Mouse (Mus musculus) CH12.LX (cell line): Measurements from ENCODE around the gene Mmp14. TPM values are rescaled to one million over a fixed set of nuclear protein-coding genes. Genes with fewer than 3 reads are reported as not detected.

Source experiments
- DNase-seq: peaks from one replicate; pipeline ENCODE4 v3.0.0-alpha.2; 2013; ENCODE audit errors: extremely low read depth
- H3K27ac ChIP-seq: 2 replicates; pipeline ENCODE4 v1.5.1; 2012; ENCODE audit warnings: low read depth, mild to moderate bottlenecking, control low read depth, moderate library complexity; ENCODE audit not compliant: insufficient read depth
- H3K27me3 ChIP-seq: replicated peaks from 2 replicates; pipeline ENCODE3; 2012; ENCODE audit warnings: inconsistent platforms
- H3K36me3 ChIP-seq, 2 experiments: replicated peaks in 1 of 2; 2 replicates each; pipeline versions ENCODE3 to v1.6.1; 2012; ENCODE audit warnings: inconsistent platforms in 1 of 2, low read length in 1 of 2, mild to moderate bottlenecking in 1 of 2, mixed read lengths in 1 of 2, moderate library complexity in 1 of 2; ENCODE audit not compliant: control insufficient read depth in 1 of 2, insufficient read depth in 1 of 2
- H3K4me1 ChIP-seq, 2 experiments: 2 replicates each; pipeline ENCODE4 v1.6.1; 2012; ENCODE audit warnings: inconsistent platforms in 1 of 2, moderate library complexity in 1 of 2; ENCODE audit not compliant: insufficient read depth in 2 of 2, control insufficient read depth in 1 of 2
- H3K4me2 ChIP-seq: 2 replicates; pipeline ENCODE4 v1.6.1; 2012; ENCODE audit warnings: low read depth, mild to moderate bottlenecking, control low read depth; ENCODE audit not compliant: poor library complexity, insufficient read depth, severe bottlenecking
- H3K4me3 ChIP-seq, 3 experiments: fragments of 150-350 bp in 1 of 3; sonication (generic) in 1 of 3; replicated peaks in 1 of 3; 2 replicates each; pipeline versions ENCODE3 to v1.5.1; 2011 to 2012; ENCODE audit warnings: low read depth in 2 of 3, low read length in 2 of 3, mild to moderate bottlenecking in 2 of 3, moderate library complexity in 2 of 3, control low read depth in 1 of 3, improper control_type of control experiment in 1 of 3, inconsistent platforms in 1 of 3, mixed read lengths in 1 of 3; ENCODE audit not compliant: poor library complexity in 1 of 3
- H3K79me2 ChIP-seq: replicated peaks from 2 replicates; pipeline ENCODE4 v1.6.1; 2012; ENCODE audit warnings: mild to moderate bottlenecking, moderate library complexity; ENCODE audit not compliant: control insufficient read depth, poor library complexity, insufficient read depth, severe bottlenecking; ENCODE audit errors: extremely low read depth
- H3K9ac ChIP-seq: 2 replicates; pipeline ENCODE4 v1.6.1; 2012; ENCODE audit warnings: low read depth, mild to moderate bottlenecking, control low read depth, moderate library complexity; ENCODE audit not compliant: insufficient read depth
- H3K9me3 ChIP-seq: replicated peaks from 2 replicates; pipeline ENCODE3; 2012; ENCODE audit warnings: low read length, inconsistent platforms, mixed read lengths
- BHLHE40 ChIP-seq: IDR thresholded peaks from 2 replicates; pipeline ENCODE4 v1.6.1; 2011; ENCODE audit warnings: mild to moderate bottlenecking, low read depth, low read length, improper control_type of control experiment
- CHD1 ChIP-seq: IDR thresholded peaks from 2 replicates; pipeline ENCODE4 v1.6.1; 2012; ENCODE audit warnings: low read depth, low read length, improper control_type of control experiment, inconsistent platforms
- CHD2 ChIP-seq: IDR thresholded peaks from 2 replicates; pipeline ENCODE4 v1.6.1; 2011; ENCODE audit warnings: low read length, improper control_type of control experiment
- CTCF ChIP-seq, 2 experiments: IDR thresholded peaks in 1 of 2; conservative IDR thresholded peaks in 1 of 2; 2 replicates each; pipeline ENCODE4 v1.5.1; 2011 to 2012; ENCODE audit warnings: low read depth in 2 of 2, low read length in 2 of 2, improper control_type of control experiment in 1 of 2, inconsistent platforms in 1 of 2, mild to moderate bottlenecking in 1 of 2, moderate library complexity in 1 of 2
- E2F4 ChIP-seq: IDR thresholded peaks from 2 replicates; pipeline ENCODE4 v1.6.1; 2011; ENCODE audit warnings: low read depth, low read length, improper control_type of control experiment; ENCODE audit not compliant: insufficient replicate concordance
- ELF1 ChIP-seq: IDR thresholded peaks from 2 replicates; pipeline ENCODE4 v1.6.1; 2014; ENCODE audit warnings: low read depth, mild to moderate bottlenecking, inconsistent platforms, low read length, improper control_type of control experiment
- EP300 ChIP-seq: IDR thresholded peaks from 2 replicates; pipeline ENCODE4 v1.6.1; 2011; ENCODE audit warnings: low read length, improper control_type of control experiment
- ETS1 ChIP-seq: conservative IDR thresholded peaks from 2 replicates; pipeline ENCODE4 v1.6.1; 2012; ENCODE audit warnings: low read depth, mild to moderate bottlenecking, inconsistent platforms, low read length, improper control_type of control experiment, moderate library complexity
- HCFC1 ChIP-seq: IDR thresholded peaks from 2 replicates; pipeline ENCODE4 v1.6.1; 2012; ENCODE audit warnings: low read depth, mild to moderate bottlenecking, inconsistent platforms, low read length, improper control_type of control experiment
- IRF4 ChIP-seq: IDR thresholded peaks from 2 replicates; pipeline ENCODE4 v1.6.1; 2014; ENCODE audit warnings: low read depth, mild to moderate bottlenecking, inconsistent platforms, low read length, improper control_type of control experiment
- JUN ChIP-seq: IDR thresholded peaks from 2 replicates; pipeline ENCODE4 v1.6.1; 2011; ENCODE audit warnings: low read depth, mild to moderate bottlenecking, low read length, improper control_type of control experiment, moderate library complexity; ENCODE audit not compliant: insufficient read depth
- JUND ChIP-seq: conservative IDR thresholded peaks from 2 replicates; pipeline ENCODE4 v1.6.1; 2011; ENCODE audit warnings: low read depth, low read length, improper control_type of control experiment
- MAFK ChIP-seq: IDR thresholded peaks from 2 replicates; pipeline ENCODE4 v1.6.1; 2011; ENCODE audit warnings: low read length, improper control_type of control experiment; ENCODE audit not compliant: insufficient replicate concordance
- MAX ChIP-seq: IDR thresholded peaks from 2 replicates; pipeline ENCODE4 v1.6.1; 2011; ENCODE audit warnings: low read length, improper control_type of control experiment
- MXI1 ChIP-seq: IDR thresholded peaks from 2 replicates; pipeline ENCODE4 v1.6.1; 2011; ENCODE audit warnings: mild to moderate bottlenecking, low read depth, low read length, improper control_type of control experiment
- MYC ChIP-seq: IDR thresholded peaks from 2 replicates; pipeline ENCODE4 v1.6.1; 2011; ENCODE audit warnings: low read depth, mild to moderate bottlenecking, improper control_type of control experiment, low read length
- NRF1 ChIP-seq: IDR thresholded peaks from 2 replicates; pipeline ENCODE4 v1.6.1; 2014; ENCODE audit warnings: low read depth, mild to moderate bottlenecking, inconsistent platforms, low read length, improper control_type of control experiment, moderate library complexity
- PAX5 ChIP-seq: IDR thresholded peaks from 2 replicates; pipeline ENCODE4 v1.6.1; 2012; ENCODE audit warnings: low read length, inconsistent platforms, mixed read lengths
- POLR2A ChIP-seq: IDR thresholded peaks from 2 replicates; pipeline ENCODE4 v1.6.1; 2011; ENCODE audit warnings: low read depth, mild to moderate bottlenecking, improper control_type of control experiment, low read length
- RAD21 ChIP-seq: IDR thresholded peaks from 2 replicates; pipeline ENCODE4 v1.6.1; 2011; ENCODE audit warnings: low read depth, mild to moderate bottlenecking, low read length, improper control_type of control experiment, moderate library complexity
- SIN3A ChIP-seq: IDR thresholded peaks from 2 replicates; pipeline ENCODE4 v1.6.1; 2012; ENCODE audit warnings: low read length, improper control_type of control experiment, inconsistent platforms
- TBP ChIP-seq: conservative IDR thresholded peaks from 2 replicates; pipeline ENCODE4 v1.6.1; 2011; ENCODE audit warnings: low read depth, low read length, improper control_type of control experiment
- TCF12 ChIP-seq: IDR thresholded peaks from 2 replicates; pipeline ENCODE4 v1.6.1; 2014; ENCODE audit warnings: low read depth, mild to moderate bottlenecking, inconsistent platforms, low read length, improper control_type of control experiment
- dilution Hi-C: fragments of 300-500 bp; cut with MboI; formaldehyde crosslinking; loops from 2 replicates; pipeline ENCODE4 v1.14.3; 2020; ENCODE audit warnings: low sequenced_read_pairs; ENCODE audit not compliant: extremely low pct_unique_long_range_greater_than_20kb, extremely low pct_ligation_motif_present
- in situ Hi-C: fragments of 300-500 bp; cut with MboI; formaldehyde crosslinking; loops from 3 replicates; pipeline ENCODE4 v1.14.3; 2019; ENCODE audit warnings: low sequenced_read_pairs, low pct_ligation_motif_present, low pct_unique_long_range_greater_than_20kb, mixed read lengths
- polyA plus RNA-seq: library from polyadenylated mRNA; unstranded; fragments of >175 nt; gene quantifications from 2 replicates; pipeline ENCODE4 v1.2.1, GENCODE M21; 2012; ENCODE audit warnings: low read depth; ENCODE audit not compliant: insufficient read length
- total RNA-seq, 2 experiments: library from RNA; depleted of rRNA; stranded (reverse); fragments of 300-350 nt in 1 of 2; fragments of >200 nt in 1 of 2; gene quantifications; 2 replicates each; pipeline ENCODE4 v1.2.3; 2012 to 2014

The Mmp14 gene
- total and polyA plus RNA-seq, 3 experiments = 0.08 TPM; not detected in 1

DNA sequence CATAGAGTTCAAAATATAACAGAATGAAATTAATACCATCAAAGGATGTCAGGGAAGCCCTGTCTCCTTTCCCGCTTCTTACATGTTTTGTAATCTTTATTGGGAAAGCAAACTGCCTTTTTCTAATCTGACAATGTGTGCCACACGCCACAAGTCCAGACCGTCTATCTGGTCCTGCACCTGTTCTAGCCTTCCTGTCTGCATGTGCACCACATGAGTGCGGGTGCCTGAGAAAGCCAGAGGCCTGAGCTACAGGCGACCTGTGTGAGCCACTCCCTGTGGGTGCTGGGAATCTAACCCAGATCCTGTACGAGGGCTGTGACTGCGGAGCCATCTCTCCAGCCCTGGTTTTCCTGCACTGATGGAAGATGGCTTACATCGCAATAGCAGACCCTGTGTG is 47.0 kb upstream of the Mmp14 start:
- in situ Hi-C loops (no loop called here), dilution Hi-C loops (no loop called here)
- no peak for DNase-seq
- Histone ChIP-seq H3K9ac (no peak overlapping the region), H3K9me3 (no peaks in the 10 kb centered on the region), H3K27me3 (no peaks in the 10 kb centered on the region), H3K4me3 (no peak overlapping the region), H3K36me3 (peaks cover 23 to 58% of the 10 kb centered on the region in 2 experiments), H3K4me2 (no peak overlapping the region), H3K27ac (no peak overlapping the region), H3K79me2 (peaks cover 38% of the 10 kb centered on the region), H3K4me1 (peaks cover 23 to 69% of the 10 kb centered on the region in 2 experiments)
- no peak for TF ChIP-seq CTCF (conservative IDR thresholded peaks at IDR 0.05 in 1 of 2, IDR thresholded peaks at IDR 0.05 in 1 of 2; ENCODE audit: low read depth in 2 of 2, low read length in 2 of 2)
- no peak for TF ChIP-seq CHD1
- TF ChIP-seq SIN3A = no peak
- no peak for TF ChIP-seq PAX5
- TF ChIP-seq BHLHE40 = no peak

- DNase-seq = peak; percentile 82
- H3K9me3 ChIP-seq = no peaks in the 10 kb centered on the region
- TF ChIP-seq ETS1 = peak; percentile 78
- TF ChIP-seq ELF1 = peak; percentile 46; the same call in 1 of the 2 replicates
- TF ChIP-seq CHD1 = 0 out of 2 replicates have a peak, but pooled peaks have one; percentile 16
- peak; percentile 59 for TF ChIP-seq JUN
- TF ChIP-seq CHD2 = no peak
- TF ChIP-seq TBP = 0 out of 2 replicates have a peak, but pooled peaks have one; percentile 24
- peak; percentile 71 for TF ChIP-seq EP300
- peak; percentile 89 for TF ChIP-seq IRF4
- TF ChIP-seq MAX = peak; percentile 87
- peak; percentile 82 for TF ChIP-seq SIN3A
- no peak; the same call in 1 of the 2 replicates for TF ChIP-seq POLR2A
- TF ChIP-seq JUND = peak; percentile 70
- 0 out of 2 replicates have a peak, but pooled peaks have one; percentile 33 for TF ChIP-seq MAFK
- no peak for TF ChIP-seq NRF1
- TF ChIP-seq BHLHE40 = peak; percentile 86
- TF ChIP-seq TCF12 = peak; percentile 45; the same call in 1 of the 2 replicates
- TF ChIP-seq MXI1 = peak; percentile 70; the same call in 1 of the 2 replicates
- TF ChIP-seq RAD21 = no peak
- TF ChIP-seq E2F4 = no peak
- peak; percentile 90 for TF ChIP-seq MYC
- peak; percentile 49; the same call in 1 of the 2 replicates for TF ChIP-seq HCFC1
- peaks cover 41% of the 10 kb centered on the region for H3K79me2 ChIP-seq
- H3K4me1 ChIP-seq = peaks cover 25 to 75% of the 10 kb centered on the region in 2 experiments
- peak overlapping the region; percentile 45; the same call in 1 of the 2 replicates for H3K4me2 ChIP-seq
- peak overlapping the region; percentile 9; the same call in 1 of the 2 replicates for H3K9ac ChIP-seq
- H3K27ac ChIP-seq = peak overlapping the region; percentile 56
- dilution Hi-C loops = no loop called here
- no peaks in the 10 kb centered on the region for H3K27me3 ChIP-seq
- H3K4me3 ChIP-seq = no peak overlapping the region
- in situ Hi-C loops = no loop called here
- peaks cover 23 to 54% of the 10 kb centered on the region in 2 experiments for H3K36me3 ChIP-seq
Observed at GRCm38 (mm10) chr14:54385968-54386618, 45.3 kb upstream of the Mmp14 start.
